Mouse (Mus musculus) midbrain, postnatal 0 days (tissue): ENCODE results near the gene Gdf9. TPM values are rescaled to one million over a fixed set of nuclear protein-coding genes. Genes with fewer than 3 reads are reported as not detected.

Source experiments
- ATAC-seq: fragments of 200-750 bp; cut with Nextera tagmentation; 2 replicates; pipeline ENCODE4 v1.8.0; 2017; ENCODE audit warnings: moderate number of reproducible peaks, mild to moderate bottlenecking, moderate TSS enrichment, moderate library complexity; ENCODE audit not compliant: low FRiP score
- DNase-seq: peaks from one replicate; pipeline ENCODE4 v3.0.0-alpha.2; 2015; ENCODE audit warnings: low spot score
- H3K27ac ChIP-seq: fragments of 300-500 bp; sonication (generic); 2 replicates; pipeline ENCODE4 v1.5.1; 2014; ENCODE audit warnings: low read depth, mild to moderate bottlenecking, low read length, mixed read lengths
- H3K27me3 ChIP-seq: fragments of 300-500 bp; sonication (generic); 2 replicates; pipeline ENCODE4 v1.6.1; 2014; ENCODE audit warnings: low read length, control low read depth, mixed read lengths; ENCODE audit not compliant: insufficient read depth
- H3K36me3 ChIP-seq: fragments of 300-500 bp; sonication (generic); 2 replicates; pipeline ENCODE4 v1.6.1; 2014; ENCODE audit warnings: low read length, control low read depth, mixed read lengths; ENCODE audit not compliant: insufficient read depth
- H3K4me1 ChIP-seq: fragments of 300-500 bp; sonication (generic); 2 replicates; pipeline ENCODE4 v1.6.1; 2014; ENCODE audit warnings: mild to moderate bottlenecking, control low read depth, antibody characterized with exemption, low read length, mixed read lengths; ENCODE audit not compliant: insufficient read depth
- H3K4me2 ChIP-seq: fragments of 300-500 bp; sonication (generic); 2 replicates; pipeline ENCODE4 v1.6.1; 2014; ENCODE audit warnings: low read depth, mild to moderate bottlenecking, low read length, mixed read lengths; ENCODE audit not compliant: poor library complexity, severe bottlenecking
- H3K4me3 ChIP-seq: fragments of 300-500 bp; sonication (generic); 2 replicates; pipeline ENCODE4 v1.5.1; 2014; ENCODE audit warnings: low read depth, mild to moderate bottlenecking, low read length, moderate library complexity
- H3K9ac ChIP-seq: fragments of 300-500 bp; sonication (generic); replicated peaks from 2 replicates; pipeline ENCODE4 v1.6.1; 2014; ENCODE audit warnings: mild to moderate bottlenecking, low read length, moderate library complexity, mixed read lengths; ENCODE audit not compliant: poor library complexity, severe bottlenecking
- H3K9me3 ChIP-seq: fragments of 300-500 bp; sonication (generic); 2 replicates; pipeline ENCODE4 v1.6.1; 2016; ENCODE audit warnings: low read length, control low read depth
- CTCF ChIP-seq: IDR thresholded peaks from 2 replicates; pipeline ENCODE4 v1.5.1; 2016; ENCODE audit warnings: antibody characterized with exemption, mild to moderate bottlenecking
- WGBS: fragments of 180-500 bp; shearing (Covaris S2); extraction: QIAGEN DNeasy Blood & Tissue Kit; methylation state at CpG from one replicate; pipeline ENCODE4 v1.1.7; 2014; 5-methylcytosine and 5-hydroxymethylcytosine counted together
- polyA plus RNA-seq: library from polyadenylated mRNA; unstranded; fragments of >200 nt; fragmentation: Nextera tagmentation; extraction: Ambion mirVana; gene quantifications from 2 replicates; pipeline ENCODE4 v1.2.1, GENCODE M21; 2015
- total RNA-seq: library from RNA; depleted of rRNA; stranded (reverse); fragments of >200 nt; gene quantifications from 2 replicates; pipeline ENCODE4 v1.2.3, GENCODE M21; 2014

Gdf9 gene
- total and polyA plus RNA-seq, 2 experiments from 2014 or later = 0.05 to 1.1 TPM

- ATAC-seq (no peak), DNase-seq (no peak)
- H3K4me1 ChIP-seq = no peaks in the 10 kb centered on the region
- H3K36me3 ChIP-seq = no peaks in the 10 kb centered on the region
- no peak overlapping the region for H3K27ac ChIP-seq
- no peak for TF ChIP-seq CTCF
- H3K4me2 ChIP-seq = no peak overlapping the region
- H3K4me3 ChIP-seq = no peak overlapping the region
- 84% methylated on average over 8 of the region's 8 CpGs for WGBS
- H3K27me3 ChIP-seq = no peaks in the 10 kb centered on the region
- no peaks in the 10 kb centered on the region for H3K9me3 ChIP-seq
- no peak overlapping the region for H3K9ac ChIP-seq
Observed at GRCm38 (mm10) chr11:53447996-53448395, 17.2 kb downstream of the Gdf9 start.

- no peak overlapping the region for H3K9ac ChIP-seq
- ATAC-seq = no peak
- no peaks in the 10 kb centered on the region for H3K9me3 ChIP-seq
- no peak overlapping the region for H3K4me3 ChIP-seq
- H3K4me2 ChIP-seq = no peak overlapping the region
- H3K27me3 ChIP-seq = no peaks in the 10 kb centered on the region
- no peak for TF ChIP-seq CTCF
- no peaks in the 10 kb centered on the region for H3K4me1 ChIP-seq
- WGBS = 85% methylated on average over 1 of the region's 1 CpGs
- H3K36me3 ChIP-seq = no peaks in the 10 kb centered on the region
- H3K27ac ChIP-seq = no peak overlapping the region
- no peak for DNase-seq
Observed at GRCm38 (mm10) chr11:53448529-53448928, 17.7 kb downstream of the Gdf9 start.

DNA sequence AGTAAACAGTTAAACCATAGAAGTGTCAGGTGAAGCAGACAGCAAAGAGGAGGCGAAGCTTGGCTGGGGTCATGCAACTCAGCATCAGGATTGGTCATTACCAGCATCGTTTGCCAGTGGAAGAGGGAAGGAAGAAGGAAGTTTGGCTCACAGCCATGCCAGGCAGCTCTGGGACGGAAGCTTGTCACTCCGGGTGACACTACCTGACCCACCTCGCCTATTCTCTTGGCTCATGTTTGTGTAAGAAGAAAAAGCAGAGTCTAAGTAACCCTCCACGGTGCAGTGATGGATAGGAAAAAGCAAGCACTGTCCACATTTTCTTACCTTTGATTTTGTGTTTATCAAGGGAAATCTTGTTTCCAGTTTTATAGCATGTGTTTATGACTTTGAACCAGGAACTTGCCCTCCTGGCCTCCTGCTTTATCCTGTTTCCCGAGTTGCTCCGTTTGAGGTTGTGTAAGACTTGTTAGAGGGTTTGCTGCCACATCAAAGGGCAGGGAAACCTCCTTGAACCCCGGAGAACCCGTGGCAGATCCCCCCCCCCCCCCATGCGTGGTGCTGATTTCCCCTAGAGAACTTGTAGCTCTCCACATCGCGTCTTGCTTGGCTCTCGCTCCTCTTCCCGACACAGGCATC is 19.4 kb downstream of the Gdf9 start:
- ATAC-seq = no peak
- Histone ChIP-seq H3K9me3 (no peaks in the 10 kb centered on the region), H3K4me3 (no peak overlapping the region), H3K4me2 (no peak overlapping the region), H3K9ac (no peak overlapping the region), H3K27ac (no peak overlapping the region), H3K27me3 (peaks cover 4% of the 10 kb centered on the region; the same call in 1 of the 2 replicates), H3K36me3 (no peaks in the 10 kb centered on the region), H3K4me1 (no peaks in the 10 kb centered on the region)
- WGBS = 69% methylated on average over 15 of the region's 15 CpGs
- TF ChIP-seq CTCF = no peak
- DNase-seq = no peak

DNA sequence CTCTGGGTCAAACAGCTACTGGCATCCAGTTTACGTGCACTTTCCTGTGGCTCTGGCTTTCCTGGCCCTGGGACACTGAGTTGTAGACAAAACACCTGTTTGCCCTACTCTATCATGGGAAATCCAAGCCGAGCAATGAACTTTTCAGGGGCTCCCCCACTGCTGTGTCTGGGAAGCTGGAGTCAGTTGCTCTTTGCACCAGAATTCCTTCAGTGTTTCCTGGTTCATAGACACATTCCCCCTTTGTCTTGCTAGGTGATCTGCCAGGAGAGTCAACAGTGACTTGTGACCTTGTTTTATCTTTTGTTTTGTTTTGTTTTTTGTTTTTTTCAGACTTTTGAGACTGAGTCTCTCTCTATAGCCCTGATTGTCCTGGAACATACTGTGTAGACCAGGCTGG is 20.5 kb downstream of the Gdf9 start:
- 68% methylated on average over 2 of the region's 2 CpGs for WGBS

DNA sequence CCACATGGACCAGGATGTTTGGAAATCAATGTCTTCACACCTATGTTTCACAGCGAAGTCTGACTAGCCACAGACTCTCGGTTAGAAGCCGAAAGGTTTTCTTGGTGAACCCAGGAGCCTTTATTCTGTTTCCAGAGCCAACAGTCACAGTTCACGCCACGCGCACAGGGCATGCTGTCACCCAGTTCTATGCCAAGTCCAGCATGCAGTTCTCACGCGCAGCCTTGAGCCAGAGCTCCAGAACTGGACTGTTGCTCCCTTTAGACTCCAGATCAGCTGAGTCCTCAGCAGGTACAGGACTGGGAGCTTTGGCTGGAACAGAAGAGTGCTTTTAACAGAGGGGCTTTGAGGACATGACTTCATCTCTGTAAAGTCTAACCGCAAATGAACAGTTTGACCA is 21.6 kb downstream of the Gdf9 start:
- H3K9ac ChIP-seq = no peak overlapping the region
- no peak overlapping the region for H3K27ac ChIP-seq
- WGBS = 94% methylated on average over 9 of the region's 9 CpGs
- no peaks in the 10 kb centered on the region for H3K4me1 ChIP-seq
- ATAC-seq (no peak), DNase-seq (no peak)
- H3K36me3 ChIP-seq = no peaks in the 10 kb centered on the region
- TF ChIP-seq CTCF = no peak
- H3K4me3 ChIP-seq = no peak overlapping the region
- no peak overlapping the region for H3K4me2 ChIP-seq
- H3K27me3 ChIP-seq = peaks cover 11% of the 10 kb centered on the region; the same call in 1 of the 2 replicates
- H3K9me3 ChIP-seq = no peaks in the 10 kb centered on the region

More for the DNA sequence above, 20.5 kb downstream of the Gdf9 start:
- no peak for DNase-seq
- Histone ChIP-seq H3K36me3 (no peaks in the 10 kb centered on the region), H3K27me3 (peaks cover 7% of the 10 kb centered on the region; the same call in 1 of the 2 replicates), H3K9me3 (no peaks in the 10 kb centered on the region), H3K9ac (no peak overlapping the region), H3K4me3 (no peak overlapping the region), H3K4me1 (no peaks in the 10 kb centered on the region), H3K27ac (no peak overlapping the region), H3K4me2 (no peak overlapping the region)
- ATAC-seq = no peak
- TF ChIP-seq CTCF = no peak

DNA sequence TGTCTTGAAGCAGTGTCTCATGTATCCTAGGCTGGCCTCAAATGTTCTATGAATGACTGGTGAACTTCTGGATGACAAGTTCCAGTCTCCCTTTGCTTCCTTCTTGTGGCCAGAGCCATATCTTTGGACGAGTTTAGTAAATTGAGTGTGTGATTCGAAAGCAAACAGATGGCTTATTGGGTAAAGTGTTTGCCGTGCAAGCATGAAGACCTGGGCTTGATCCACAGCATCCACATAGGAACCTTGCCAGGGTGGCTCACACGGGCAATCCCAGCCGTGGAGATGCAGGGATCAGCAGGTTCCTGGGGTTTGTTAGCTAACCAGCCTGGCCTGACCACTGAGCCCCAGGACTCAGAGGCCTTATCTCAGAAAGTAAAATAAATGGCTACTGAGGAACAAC is 22.2 kb downstream of the Gdf9 start:
- no peak for ATAC-seq
- Histone ChIP-seq H3K4me3 (no peak overlapping the region), H3K9me3 (no peaks in the 10 kb centered on the region), H3K4me1 (no peaks in the 10 kb centered on the region), H3K27me3 (peaks cover 16% of the 10 kb centered on the region; the same call in 1 of the 2 replicates), H3K9ac (no peak overlapping the region), H3K4me2 (no peak overlapping the region), H3K36me3 (no peaks in the 10 kb centered on the region), H3K27ac (no peak overlapping the region)
- no peak for DNase-seq
- TF ChIP-seq CTCF = no peak
- WGBS = 90% methylated on average over 5 of the region's 5 CpGs
